Mouse (Mus musculus): ENCODE measurements around the gene Hivep3. TPM values are rescaled to one million over a fixed set of nuclear protein-coding genes. Genes with fewer than 3 reads are reported as not detected.

The Hivep3 gene
- polyA plus RNA-seq, 1 experiment from 2014 or later: 16.5 TPM

GRCm38 (mm10) chr4:120180535-120180934 lies 447.0 kb downstream of the Hivep3 start:
- Histone ChIP-seq H3K9me3 (ENCODE audit: control insufficient read depth, low read length) (no peaks in the 10 kb centered on the region), H3K27ac (no peak overlapping the region), H3K4me1 (replicated peaks; ENCODE audit: control insufficient read depth, insufficient read depth, low read length) (no peaks in the 10 kb centered on the region), H3K36me3 (replicated peaks; ENCODE audit: control insufficient read depth, insufficient read depth) (no peaks in the 10 kb centered on the region), H3K27me3 (ENCODE audit: control insufficient read depth, insufficient read depth, low read length) (0 out of 2 replicates have a peak, but pooled peaks cover 5% of the 10 kb centered on the region), H3K4me2 (replicated peaks) (no peak overlapping the region), H3K9ac (no peak overlapping the region), H3K4me3 (replicated peaks; ENCODE audit: low read length) (no peak overlapping the region)
- no peak for ATAC-seq (ENCODE audit: low FRiP score)
- DNase-seq (ENCODE audit: low spot score): no peak

GRCm38 (mm10) chr4:120184374-120184991 lies 450.9 kb downstream of the Hivep3 start:
- Histone ChIP-seq H3K27ac (no peak overlapping the region), H3K36me3 (replicated peaks; ENCODE audit: control insufficient read depth, insufficient read depth) (no peaks in the 10 kb centered on the region), H3K4me3 (replicated peaks; ENCODE audit: low read length) (no peak overlapping the region), H3K4me1 (replicated peaks; ENCODE audit: control insufficient read depth, insufficient read depth, low read length) (peaks cover 11% of the 10 kb centered on the region; the same call in 1 of the 2 replicates), H3K27me3 (ENCODE audit: control insufficient read depth, insufficient read depth, low read length) (0 out of 2 replicates have a peak, but pooled peaks cover 5% of the 10 kb centered on the region), H3K9ac (no peak overlapping the region), H3K9me3 (ENCODE audit: control insufficient read depth, low read length) (no peaks in the 10 kb centered on the region), H3K4me2 (replicated peaks) (no peak overlapping the region)
- ATAC-seq (ENCODE audit: low FRiP score) (no peak), DNase-seq (ENCODE audit: low spot score) (no peak)
- 26% methylated on average over 5 of the region's 5 CpGs for WGBS

- Histone ChIP-seq H3K9me3 (ENCODE audit: control insufficient read depth, low read length) (no peaks in the 10 kb centered on the region), H3K4me2 (replicated peaks) (no peak overlapping the region)
- WGBS: 84% methylated on average over 1 of the region's 1 CpGs
Measured at GRCm38 (mm10) chr4:120186441-120186840, 452.9 kb downstream of the Hivep3 start.

GRCm38 (mm10) chr4:120186934-120187333 lies 453.4 kb downstream of the Hivep3 start:
- no peak overlapping the region for H3K4me3 ChIP-seq (replicated peaks; ENCODE audit: low read length)
- H3K36me3 ChIP-seq (replicated peaks; ENCODE audit: control insufficient read depth, insufficient read depth): no peaks in the 10 kb centered on the region
- 0 out of 2 replicates have a peak, but pooled peaks cover 5% of the 10 kb centered on the region for H3K27me3 ChIP-seq (ENCODE audit: control insufficient read depth, insufficient read depth, low read length)
- H3K9ac ChIP-seq: no peak overlapping the region
- H3K9me3 ChIP-seq (ENCODE audit: control insufficient read depth, low read length): no peaks in the 10 kb centered on the region
- H3K27ac ChIP-seq: no peak overlapping the region
- H3K4me2 ChIP-seq (replicated peaks): no peak overlapping the region
- DNase-seq (ENCODE audit: low spot score) (no peak), ATAC-seq (ENCODE audit: low FRiP score) (no peak)
- peaks cover 11% of the 10 kb centered on the region; the same call in 1 of the 2 replicates for H3K4me1 ChIP-seq (replicated peaks; ENCODE audit: control insufficient read depth, insufficient read depth, low read length)
- WGBS: 2% methylated on average over 4 of the region's 4 CpGs

More at GRCm38 (mm10) chr4:120186441-120186840, 452.9 kb downstream of the Hivep3 start:
- Histone ChIP-seq H3K4me1 (replicated peaks; ENCODE audit: control insufficient read depth, insufficient read depth, low read length) (peaks cover 11% of the 10 kb centered on the region; the same call in 1 of the 2 replicates), H3K27ac (no peak overlapping the region), H3K4me3 (replicated peaks; ENCODE audit: low read length) (no peak overlapping the region), H3K36me3 (replicated peaks; ENCODE audit: control insufficient read depth, insufficient read depth) (no peaks in the 10 kb centered on the region), H3K27me3 (ENCODE audit: control insufficient read depth, insufficient read depth, low read length) (0 out of 2 replicates have a peak, but pooled peaks cover 5% of the 10 kb centered on the region), H3K9ac (no peak overlapping the region)
- ATAC-seq (ENCODE audit: low FRiP score) (no peak), DNase-seq (ENCODE audit: low spot score) (no peak)

Other genes starting within 250 kb of the Hivep3 start
- gene Rimkla, start 241.2 kb upstream of the Hivep3 start, polyA plus RNA-seq (2014; fragmentation: Nextera tagmentation; extraction: Ambion mirVana): 30.5 and 37.8 TPM in 2 replicates
- gene Foxj3, start 196.8 kb upstream of the Hivep3 start, polyA plus RNA-seq (2014; fragmentation: Nextera tagmentation; extraction: Ambion mirVana): 30.0 and 36.4 TPM in 2 replicates
- gene Frg2f1, start 194.3 kb upstream of the Hivep3 start, polyA plus RNA-seq (2014; fragmentation: Nextera tagmentation; extraction: Ambion mirVana): 9.2 and 10.5 TPM in 2 replicates
- not detected in 2 replicates for gene Guca2a, start 96.1 kb upstream of the Hivep3 start, polyA plus RNA-seq (2014; fragmentation: Nextera tagmentation; extraction: Ambion mirVana)
- not detected in 2 replicates for gene Guca2b, start 74.8 kb upstream of the Hivep3 start, polyA plus RNA-seq (2014; fragmentation: Nextera tagmentation; extraction: Ambion mirVana)